Mouse (Mus musculus) midbrain, embryonic 12.5 days (tissue): Measurements from ENCODE around the gene Dlgap1. TPM values are rescaled to one million over a fixed set of nuclear protein-coding genes. Genes with fewer than 3 reads are reported as not detected.

Experiments
- ATAC-seq: fragments of 200-750 bp; cut with Nextera tagmentation; 2 replicates; pipeline ENCODE4 v1.8.0; 2017; ENCODE audit warnings: low read depth, moderate TSS enrichment, moderate library complexity; ENCODE audit not compliant: low FRiP score
- H3K27ac ChIP-seq: fragments of 300-500 bp; sonication (generic); replicated peaks from 2 replicates; pipeline ENCODE4 v1.5.1; 2016; ENCODE audit warnings: mild to moderate bottlenecking
- H3K27me3 ChIP-seq: fragments of 300-500 bp; sonication (generic); 2 replicates; pipeline ENCODE4 v1.6.1; 2016; ENCODE audit warnings: mild to moderate bottlenecking
- H3K36me3 ChIP-seq: fragments of 300-500 bp; sonication (generic); 2 replicates; pipeline ENCODE4 v1.6.1; 2016
- H3K4me1 ChIP-seq: fragments of 300-500 bp; sonication (generic); 2 replicates; pipeline ENCODE4 v1.6.1; 2016
- H3K4me2 ChIP-seq: fragments of 300-500 bp; sonication (generic); replicated peaks from 2 replicates; pipeline ENCODE4 v1.6.1; 2016; ENCODE audit warnings: mild to moderate bottlenecking, moderate library complexity
- H3K4me3 ChIP-seq: fragments of 300-500 bp; sonication (generic); 2 replicates; pipeline ENCODE4 v1.5.1; 2016; ENCODE audit warnings: mild to moderate bottlenecking
- H3K9ac ChIP-seq: fragments of 300-500 bp; sonication (generic); replicated peaks from 2 replicates; pipeline ENCODE4 v1.6.1; 2016; ENCODE audit warnings: mild to moderate bottlenecking, moderate library complexity
- H3K9me3 ChIP-seq: fragments of 300-500 bp; sonication (generic); 2 replicates; pipeline ENCODE4 v1.6.1; 2016; ENCODE audit warnings: mild to moderate bottlenecking
- WGBS: fragments of 180-500 bp; shearing (Covaris S2); methylation state at CpG from one replicate; pipeline ENCODE4 v1.1.7; 2016; 5-methylcytosine and 5-hydroxymethylcytosine counted together
- polyA plus RNA-seq: library from polyadenylated mRNA; unstranded; fragments of >200 nt; fragmentation: Nextera tagmentation; extraction: Ambion mirVana; gene quantifications from 2 replicates; pipeline ENCODE4 v1.2.1, GENCODE M21; 2016

Gene Dlgap1
- polyA plus RNA-seq, 1 experiment from 2014 or later = 4.8 TPM

DNA sequence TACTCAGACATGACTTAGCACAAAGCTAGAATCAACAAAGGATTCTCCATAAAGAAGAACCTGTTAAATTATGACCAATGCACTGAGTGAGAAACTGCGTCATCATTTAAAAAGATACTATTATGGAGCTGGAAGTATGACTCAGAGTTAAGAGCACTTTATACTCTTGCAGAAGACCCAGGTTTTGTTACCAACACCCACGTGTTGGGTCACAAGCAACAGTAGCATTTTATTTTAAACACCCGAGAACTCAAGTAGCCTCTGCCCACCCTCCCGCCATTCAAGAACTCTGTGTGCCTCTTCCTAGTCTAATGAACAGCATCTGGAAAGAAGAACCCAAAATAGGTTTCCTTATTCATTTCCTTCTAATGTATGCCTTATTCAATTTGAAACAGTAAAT lies 514.8 kb downstream of the Dlgap1 start:
- no peak for ATAC-seq
- Histone ChIP-seq H3K27ac (no peak overlapping the region), H3K9me3 (no peaks in the 10 kb centered on the region), H3K4me2 (no peak overlapping the region), H3K4me1 (no peaks in the 10 kb centered on the region), H3K36me3 (no peaks in the 10 kb centered on the region), H3K9ac (no peak overlapping the region), H3K4me3 (no peak overlapping the region), H3K27me3 (no peaks in the 10 kb centered on the region)
- 93% methylated on average over 4 of the region's 4 CpGs for WGBS

DNA sequence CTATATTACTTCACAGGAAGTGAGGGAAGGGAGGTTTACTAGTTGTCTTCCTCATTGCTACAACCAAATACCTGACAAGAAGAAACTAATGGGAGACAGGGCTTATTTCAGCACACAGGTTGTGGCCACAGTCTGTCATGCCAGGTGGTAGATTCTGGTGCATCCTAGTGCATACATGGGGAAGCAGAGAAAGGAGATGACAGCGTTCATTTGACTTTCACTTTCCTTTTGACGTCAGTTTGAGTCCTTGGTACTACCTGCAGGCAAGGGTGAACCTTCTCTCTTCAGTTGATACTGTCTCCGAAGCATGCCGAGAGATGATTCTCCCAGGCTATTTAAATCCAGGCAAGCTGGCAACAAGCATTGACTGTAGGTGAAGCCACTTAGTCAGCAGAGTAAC lies 516.8 kb downstream of the Dlgap1 start:
- H3K9me3 ChIP-seq = no peaks in the 10 kb centered on the region
- 92% methylated on average over 4 of the region's 4 CpGs for WGBS
- no peak overlapping the region for H3K9ac ChIP-seq
- H3K4me2 ChIP-seq = no peak overlapping the region
- ATAC-seq = no peak
- no peak overlapping the region for H3K27ac ChIP-seq
- no peaks in the 10 kb centered on the region for H3K27me3 ChIP-seq
- no peaks in the 10 kb centered on the region for H3K36me3 ChIP-seq
- no peak overlapping the region for H3K4me3 ChIP-seq
- H3K4me1 ChIP-seq = no peaks in the 10 kb centered on the region

- 78% methylated on average over 7 of the region's 7 CpGs for WGBS
- H3K36me3 ChIP-seq = no peaks in the 10 kb centered on the region
- H3K27me3 ChIP-seq = no peaks in the 10 kb centered on the region
- H3K4me3 ChIP-seq = no peak overlapping the region
- ATAC-seq = no peak
- no peak overlapping the region for H3K27ac ChIP-seq
- H3K4me1 ChIP-seq = no peaks in the 10 kb centered on the region
- H3K9ac ChIP-seq = no peak overlapping the region
- no peaks in the 10 kb centered on the region for H3K9me3 ChIP-seq
- no peak overlapping the region for H3K4me2 ChIP-seq
Observed at GRCm38 (mm10) chr17:70486259-70486658, 517.4 kb downstream of the Dlgap1 start.

GRCm38 (mm10) chr17:70486831-70487230 lies 518.0 kb downstream of the Dlgap1 start:
- 88% methylated on average over 10 of the region's 10 CpGs for WGBS
- Histone ChIP-seq H3K27me3 (no peaks in the 10 kb centered on the region), H3K9ac (no peak overlapping the region), H3K4me3 (no peak overlapping the region), H3K36me3 (no peaks in the 10 kb centered on the region), H3K4me1 (no peaks in the 10 kb centered on the region), H3K9me3 (no peaks in the 10 kb centered on the region), H3K4me2 (no peak overlapping the region), H3K27ac (no peak overlapping the region)
- ATAC-seq = no peak

DNA sequence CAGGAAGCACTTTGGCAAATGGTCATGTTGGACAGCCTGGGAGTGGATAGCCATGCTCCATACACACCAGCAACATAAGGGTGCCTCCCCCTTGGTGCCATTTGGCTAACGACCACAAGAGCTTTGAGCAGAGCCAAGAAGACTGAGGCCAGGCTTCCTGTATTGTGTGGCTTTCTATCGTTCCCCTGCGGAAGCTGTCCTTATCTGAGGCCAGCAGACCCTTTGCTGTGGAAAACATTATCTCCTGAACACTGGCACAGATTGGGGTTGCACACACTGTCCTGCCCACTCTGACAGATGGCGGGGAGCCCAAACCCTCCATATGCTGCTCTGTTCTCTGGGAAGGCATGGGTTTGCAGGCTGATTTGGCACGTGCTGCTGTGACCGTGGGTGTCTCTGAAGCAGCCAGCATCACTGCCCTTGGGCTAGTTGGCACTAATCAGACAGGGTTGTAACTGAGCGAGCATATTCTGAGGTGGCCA lies 520.0 kb downstream of the Dlgap1 start:
- Histone ChIP-seq H3K27me3 (no peaks in the 10 kb centered on the region), H3K36me3 (no peaks in the 10 kb centered on the region), H3K4me1 (no peaks in the 10 kb centered on the region), H3K9me3 (no peaks in the 10 kb centered on the region), H3K4me3 (no peak overlapping the region), H3K9ac (no peak overlapping the region), H3K4me2 (no peak overlapping the region), H3K27ac (no peak overlapping the region)
- ATAC-seq = no peak
- 85% methylated on average over 7 of the region's 7 CpGs for WGBS

DNA sequence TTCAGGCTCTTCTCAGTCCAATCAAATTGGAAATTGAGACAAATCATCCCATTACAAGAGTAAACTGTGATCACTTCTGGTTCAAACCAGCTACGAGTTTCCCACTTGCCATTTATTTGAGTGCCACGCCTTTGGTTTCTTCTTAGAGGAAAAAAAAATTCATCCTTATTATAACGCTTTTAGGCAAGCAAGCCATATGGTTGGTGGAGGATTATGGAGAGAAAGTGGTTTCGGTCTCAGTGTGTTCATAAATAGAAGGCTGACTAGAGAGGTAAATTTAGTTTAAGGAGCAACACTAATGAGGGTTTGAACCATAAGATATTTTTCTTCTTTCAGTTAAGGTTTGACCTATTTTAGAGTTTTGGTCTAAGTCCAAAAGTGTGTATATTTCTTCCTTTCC lies 522.7 kb downstream of the Dlgap1 start:
- no peak overlapping the region for H3K4me3 ChIP-seq
- WGBS = 93% methylated on average over 4 of the region's 4 CpGs
- no peak overlapping the region for H3K27ac ChIP-seq
- H3K36me3 ChIP-seq = no peaks in the 10 kb centered on the region
- no peak overlapping the region for H3K4me2 ChIP-seq
- no peaks in the 10 kb centered on the region for H3K27me3 ChIP-seq
- H3K4me1 ChIP-seq = no peaks in the 10 kb centered on the region
- H3K9ac ChIP-seq = no peak overlapping the region
- no peaks in the 10 kb centered on the region for H3K9me3 ChIP-seq
- no peak for ATAC-seq

- Histone ChIP-seq H3K36me3 (no peaks in the 10 kb centered on the region), H3K4me3 (no peak overlapping the region), H3K4me1 (no peaks in the 10 kb centered on the region), H3K27ac (no peak overlapping the region), H3K4me2 (no peak overlapping the region), H3K9me3 (no peaks in the 10 kb centered on the region), H3K27me3 (no peaks in the 10 kb centered on the region), H3K9ac (no peak overlapping the region)
- no peak for ATAC-seq
- WGBS = 88% methylated on average over 4 of the region's 4 CpGs
Observed at GRCm38 (mm10) chr17:70494338-70494737, 525.5 kb downstream of the Dlgap1 start.

- H3K27ac ChIP-seq = no peak overlapping the region
- 41% methylated on average over 6 of the region's 6 CpGs for WGBS
- no peak overlapping the region for H3K4me2 ChIP-seq
- no peaks in the 10 kb centered on the region for H3K36me3 ChIP-seq
- H3K27me3 ChIP-seq = no peaks in the 10 kb centered on the region
- ATAC-seq = no peak
- no peaks in the 10 kb centered on the region for H3K9me3 ChIP-seq
- no peak overlapping the region for H3K9ac ChIP-seq
- H3K4me1 ChIP-seq = no peaks in the 10 kb centered on the region
- no peak overlapping the region for H3K4me3 ChIP-seq
Observed at GRCm38 (mm10) chr17:70498256-70498655, 529.4 kb downstream of the Dlgap1 start.

DNA sequence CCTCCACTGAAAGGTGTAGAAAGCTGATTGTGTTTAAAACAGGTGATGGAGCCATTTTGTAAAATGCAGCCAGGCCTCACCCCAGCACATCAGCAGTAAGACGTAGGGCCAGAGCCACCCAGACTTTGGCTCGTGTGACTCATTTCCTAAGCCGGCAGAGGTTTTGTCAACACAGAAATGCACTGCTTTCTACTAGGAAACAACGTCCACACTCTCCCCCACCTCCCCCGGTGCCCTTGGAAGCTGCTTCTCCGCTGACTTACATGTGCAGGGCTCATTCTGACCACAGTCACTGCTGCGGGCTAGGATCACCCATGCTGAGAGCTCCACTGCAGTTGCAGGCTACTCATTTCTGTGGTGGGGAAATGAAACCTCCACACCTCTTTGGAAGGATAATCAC lies 533.1 kb downstream of the Dlgap1 start:
- no peaks in the 10 kb centered on the region for H3K27me3 ChIP-seq
- H3K27ac ChIP-seq = no peak overlapping the region
- no peaks in the 10 kb centered on the region for H3K36me3 ChIP-seq
- no peak overlapping the region for H3K4me3 ChIP-seq
- no peaks in the 10 kb centered on the region for H3K4me1 ChIP-seq
- 64% methylated on average over 7 of the region's 7 CpGs for WGBS
- H3K4me2 ChIP-seq = no peak overlapping the region
- H3K9ac ChIP-seq = no peak overlapping the region
- no peak for ATAC-seq
- no peaks in the 10 kb centered on the region for H3K9me3 ChIP-seq

DNA sequence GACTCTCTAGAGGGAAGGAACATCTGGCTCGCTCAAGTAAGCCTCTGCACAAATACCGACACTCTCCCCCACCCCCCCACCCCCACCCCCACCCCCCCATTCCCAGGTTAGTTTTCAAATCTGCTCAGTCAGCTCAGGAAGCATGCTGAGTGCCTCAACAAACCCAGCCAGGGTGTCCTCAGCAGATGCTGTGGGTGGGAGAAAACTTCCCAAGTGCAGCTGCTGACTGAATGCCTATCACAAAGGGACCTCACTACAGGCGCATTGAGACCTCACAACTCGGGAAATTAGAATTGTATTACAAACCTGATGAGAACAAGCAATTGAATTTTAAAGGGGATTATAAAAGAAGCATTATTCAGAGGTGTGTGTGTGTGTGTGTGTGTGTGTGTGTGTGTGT lies 538.9 kb downstream of the Dlgap1 start:
- H3K27me3 ChIP-seq = no peaks in the 10 kb centered on the region
- H3K27ac ChIP-seq = no peak overlapping the region
- peaks cover 9% of the 10 kb centered on the region; the same call in 1 of the 2 replicates for H3K4me1 ChIP-seq
- no peak for ATAC-seq
- H3K36me3 ChIP-seq = no peaks in the 10 kb centered on the region
- H3K4me3 ChIP-seq = no peak overlapping the region
- no peak overlapping the region for H3K9ac ChIP-seq
- no peak overlapping the region for H3K4me2 ChIP-seq
- WGBS = 32% methylated on average over 4 of the region's 4 CpGs
- no peaks in the 10 kb centered on the region for H3K9me3 ChIP-seq

DNA sequence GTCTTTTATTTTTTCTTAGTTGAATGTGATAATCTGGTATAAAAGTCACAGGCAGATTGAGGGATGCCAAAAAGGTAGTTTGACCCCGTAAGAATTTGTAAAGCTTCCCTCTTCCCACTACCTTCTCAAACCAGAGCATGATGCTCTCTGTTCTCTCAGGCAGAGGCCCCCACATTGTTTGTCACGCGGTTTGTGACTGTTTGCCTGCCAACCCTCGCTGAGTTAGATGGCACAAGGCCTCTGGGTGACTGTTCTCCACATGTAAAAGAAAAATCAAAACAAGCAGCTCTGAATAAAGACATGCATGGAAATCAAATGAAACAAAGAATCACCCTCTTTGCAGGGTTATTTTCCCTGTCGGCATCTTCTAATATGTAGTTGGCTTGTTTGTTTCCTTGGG lies 541.6 kb downstream of the Dlgap1 start:
- Histone ChIP-seq H3K27me3 (no peaks in the 10 kb centered on the region), H3K27ac (no peak overlapping the region), H3K9ac (no peak overlapping the region), H3K36me3 (no peaks in the 10 kb centered on the region), H3K4me1 (peaks cover 9% of the 10 kb centered on the region; the same call in 1 of the 2 replicates), H3K4me3 (no peak overlapping the region), H3K9me3 (no peaks in the 10 kb centered on the region), H3K4me2 (no peak overlapping the region)
- no peak for ATAC-seq
- 83% methylated on average over 5 of the region's 5 CpGs for WGBS

DNA sequence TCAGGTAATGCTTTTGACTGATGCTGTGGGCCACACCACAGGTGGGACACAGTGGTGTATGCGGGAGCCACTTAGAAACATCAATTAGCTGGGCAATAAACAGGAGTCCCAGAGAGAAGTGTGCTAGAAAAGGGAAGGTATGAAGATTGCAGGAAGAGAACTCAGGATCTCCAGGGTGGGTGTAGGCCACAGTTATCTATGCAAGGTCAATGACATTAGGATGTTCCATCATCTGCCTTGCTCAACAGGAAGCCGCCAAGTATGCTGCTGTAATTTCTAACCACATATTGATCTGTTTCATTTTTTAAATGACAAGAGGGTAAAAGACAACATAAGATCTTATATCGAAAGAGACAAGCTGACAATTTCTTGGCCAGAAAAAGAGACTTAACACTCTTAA lies 542.5 kb downstream of the Dlgap1 start:
- Histone ChIP-seq H3K4me3 (no peak overlapping the region), H3K9ac (no peak overlapping the region), H3K27ac (no peak overlapping the region), H3K36me3 (no peaks in the 10 kb centered on the region), H3K27me3 (no peaks in the 10 kb centered on the region), H3K4me2 (no peak overlapping the region), H3K9me3 (no peaks in the 10 kb centered on the region), H3K4me1 (peaks cover 9% of the 10 kb centered on the region; the same call in 1 of the 2 replicates)
- ATAC-seq = no peak
- 93% methylated on average over 3 of the region's 3 CpGs for WGBS

GRCm38 (mm10) chr17:70513736-70514135 lies 544.9 kb downstream of the Dlgap1 start:
- Histone ChIP-seq H3K27ac (no peak overlapping the region), H3K9ac (no peak overlapping the region), H3K4me2 (no peak overlapping the region), H3K27me3 (no peaks in the 10 kb centered on the region), H3K4me1 (no peaks in the 10 kb centered on the region), H3K4me3 (no peak overlapping the region), H3K36me3 (no peaks in the 10 kb centered on the region), H3K9me3 (no peaks in the 10 kb centered on the region)
- no peak for ATAC-seq
- 78% methylated on average over 5 of the region's 5 CpGs for WGBS
